Mouse (Mus musculus) small intestine, adult 2 months (tissue): ENCODE results near the gene Tdgf1. TPM values are rescaled to one million over a fixed set of nuclear protein-coding genes. Genes with fewer than 3 reads are reported as not detected.

Experiments used
- H3K27ac ChIP-seq: fragments of 200-500 bp; 2 replicates; pipeline ENCODE4 v1.5.1; 2012; ENCODE audit warnings: low read depth, low read length, control low read depth, inconsistent platforms; ENCODE audit not compliant: insufficient read depth
- H3K27me3 ChIP-seq: fragments of 200-500 bp; 2 replicates; pipeline ENCODE4 v1.6.1; 2012; ENCODE audit warnings: mild to moderate bottlenecking, moderate library complexity, low read length, inconsistent platforms; ENCODE audit not compliant: control insufficient read depth, insufficient read depth
- H3K36me3 ChIP-seq: fragments of 200-500 bp; 2 replicates; pipeline ENCODE4 v1.6.1; 2012; ENCODE audit warnings: mild to moderate bottlenecking, low read length, control low read depth, inconsistent platforms; ENCODE audit not compliant: control insufficient read depth, insufficient read depth
- H3K4me1 ChIP-seq: fragments of 200-500 bp; 2 replicates; pipeline ENCODE4 v1.6.1; 2012; ENCODE audit warnings: low read length, inconsistent platforms, mixed read lengths; ENCODE audit not compliant: control insufficient read depth, insufficient read depth, insufficient read length
- H3K4me3 ChIP-seq: fragments of 200-500 bp; 2 replicates; pipeline ENCODE4 v1.5.1; 2012; ENCODE audit warnings: low read depth, mild to moderate bottlenecking, control low read depth, inconsistent platforms, low read length, moderate library complexity
- CTCF ChIP-seq: fragments of 200-500 bp; IDR thresholded peaks from 2 replicates; pipeline ENCODE4 v1.5.1; 2012; ENCODE audit warnings: low read depth, mild to moderate bottlenecking, control low read depth, inconsistent platforms, low read length, moderate library complexity, mixed read lengths; ENCODE audit not compliant: insufficient replicate concordance, insufficient read length; ENCODE audit errors: extremely low read depth
- POLR2A ChIP-seq: fragments of 200-500 bp; IDR thresholded peaks from 2 replicates; pipeline ENCODE4 v1.6.1; 2012; ENCODE audit warnings: low read depth, mild to moderate bottlenecking, control low read depth, inconsistent platforms, low read length, moderate library complexity
- WGBS: fragments of 180-500 bp; shearing (Covaris S2); methylation state at CpG from one replicate; pipeline ENCODE4 v1.1.7; 2018; 5-methylcytosine and 5-hydroxymethylcytosine counted together
- polyA plus RNA-seq: library from polyadenylated mRNA; depleted of rRNA; stranded (reverse); fragments of >200 nt; gene quantifications from 2 replicates; pipeline ENCODE4 v1.2.3, GENCODE M21; 2012

Tdgf1 gene
- polyA plus RNA-seq, 1 experiment: not detected

GRCm38 (mm10) chr9:110901204-110901603, 44.8 kb downstream of the Tdgf1 start:
- Histone ChIP-seq H3K4me1 (no peaks in the 10 kb centered on the region), H3K36me3 (peaks cover 6% of the 10 kb centered on the region; the same call in 1 of the 2 replicates), H3K27ac (no peak overlapping the region), H3K4me3 (no peak overlapping the region), H3K27me3 (no peaks in the 10 kb centered on the region)
- 90% methylated on average over 6 of the region's 6 CpGs for WGBS
- TF ChIP-seq POLR2A (no peak), CTCF (no peak)

- H3K4me1 ChIP-seq: no peaks in the 10 kb centered on the region
- TF ChIP-seq POLR2A (no peak), CTCF (no peak)
- WGBS: 72% methylated on average over 10 of the region's 10 CpGs
- no peak overlapping the region for H3K27ac ChIP-seq
- no peaks in the 10 kb centered on the region for H3K27me3 ChIP-seq
- H3K4me3 ChIP-seq: no peak overlapping the region
- peaks cover 12% of the 10 kb centered on the region; the same call in 1 of the 2 replicates for H3K36me3 ChIP-seq
Observed at GRCm38 (mm10) chr9:110899451-110900008, 46.4 kb downstream of the Tdgf1 start.

- Histone ChIP-seq H3K27me3 (no peaks in the 10 kb centered on the region), H3K4me3 (no peak overlapping the region), H3K27ac (no peak overlapping the region), H3K4me1 (no peaks in the 10 kb centered on the region), H3K36me3 (peaks cover 21% of the 10 kb centered on the region; the same call in 1 of the 2 replicates)
- 46% methylated on average over 6 of the region's 6 CpGs for WGBS
- TF ChIP-seq POLR2A: no peak
- TF ChIP-seq CTCF: no peak
Observed at GRCm38 (mm10) chr9:110896595-110896994, 49.4 kb downstream of the Tdgf1 start.

- Histone ChIP-seq H3K4me1 (no peaks in the 10 kb centered on the region), H3K27me3 (no peaks in the 10 kb centered on the region), H3K36me3 (peaks cover 22% of the 10 kb centered on the region; the same call in 1 of the 2 replicates), H3K27ac (no peak overlapping the region), H3K4me3 (no peak overlapping the region)
- TF ChIP-seq CTCF: no peak
- no peak for TF ChIP-seq POLR2A
- 71% methylated on average over 7 of the region's 7 CpGs for WGBS
Observed at GRCm38 (mm10) chr9:110895994-110896393, 50.0 kb downstream of the Tdgf1 start.

- Histone ChIP-seq H3K36me3 (peaks cover 22% of the 10 kb centered on the region; the same call in 1 of the 2 replicates), H3K4me1 (peaks cover 2% of the 10 kb centered on the region; the same call in 1 of the 2 replicates), H3K27me3 (no peaks in the 10 kb centered on the region), H3K4me3 (no peak overlapping the region), H3K27ac (no peak overlapping the region)
- WGBS: 66% methylated on average over 5 of the region's 5 CpGs
- no peak for TF ChIP-seq CTCF
Observed at GRCm38 (mm10) chr9:110895507-110895906, 50.5 kb downstream of the Tdgf1 start.

GRCm38 (mm10) chr9:110893429-110893828, 52.5 kb downstream of the Tdgf1 start:
- Histone ChIP-seq H3K4me3 (peak overlapping the region; percentile 28; the same call in 1 of the 2 replicates), H3K4me1 (peaks cover 13% of the 10 kb centered on the region), H3K27ac (no peak overlapping the region), H3K36me3 (peaks cover 22% of the 10 kb centered on the region; the same call in 1 of the 2 replicates), H3K27me3 (no peaks in the 10 kb centered on the region)
- TF ChIP-seq CTCF (no peak), POLR2A (no peak)
- WGBS: 84% methylated on average over 10 of the region's 10 CpGs

- Histone ChIP-seq H3K4me1 (peaks cover 13% of the 10 kb centered on the region), H3K27ac (no peak overlapping the region), H3K36me3 (peaks cover 19% of the 10 kb centered on the region; the same call in 1 of the 2 replicates), H3K4me3 (no peak overlapping the region), H3K27me3 (no peaks in the 10 kb centered on the region)
- WGBS: 87% methylated on average over 3 of the region's 3 CpGs
- TF ChIP-seq CTCF: no peak
- TF ChIP-seq POLR2A: no peak
Observed at GRCm38 (mm10) chr9:110892552-110892951, 53.4 kb downstream of the Tdgf1 start.
